Mouse (Mus musculus) bone marrow macrophage, adult 2 months (primary cell): ENCODE measurements around the gene Mymx.

Source experiments
- CTCF ChIP-seq: IDR thresholded peaks from 2 replicates; pipeline ENCODE4 v1.5.1; 2012; ENCODE audit warnings: low read depth, mild to moderate bottlenecking, low read length, moderate library complexity
- POLR2A ChIP-seq: IDR thresholded peaks from 2 replicates; pipeline ENCODE4 v1.6.1; 2012; ENCODE audit warnings: mild to moderate bottlenecking, low read depth, low read length, borderline replicate concordance

- no peak for TF ChIP-seq CTCF
- no peak for TF ChIP-seq POLR2A
Measured at GRCm38 (mm10) chr17:45612008-45612407, 10.1 kb upstream of the Mymx start.
